Mouse (Mus musculus): ENCODE measurements at regions not wholly inside any gene's neighbourhood (a gene's known extent, or its start where the extent isn't known, plus 50 kb on each side); places are given as distances from the start of the nearest gene placed in this dataset.

- TF ChIP-seq CTCF (IDR thresholded peaks at IDR 0.05; ENCODE audit: borderline replicate concordance, insufficient read depth, low read length) (no peak), POLR2A (IDR thresholded peaks at IDR 0.05; ENCODE audit: low read depth, low read length) (no peak)
Measured at GRCm38 (mm10) chr3:42757335-42757734, 1014.9 kb downstream of the D3Ertd751e start.
